Mouse (Mus musculus) myocyte (in vitro differentiated cells): ENCODE data around the gene Lrrc46. TPM values are rescaled to one million over a fixed set of nuclear protein-coding genes. Genes with fewer than 3 reads are reported as not detected.

ENCODE experiments used
- H3K27me3 ChIP-seq: one replicate; pipeline ENCODE4 v1.6.1; 2011; ENCODE audit not compliant: control insufficient read depth, insufficient read depth, insufficient read length
- H3K36me3 ChIP-seq: one replicate; pipeline ENCODE4 v1.6.1; 2011; ENCODE audit not compliant: control insufficient read depth, insufficient read depth
- H3K4me2 ChIP-seq: one replicate; pipeline ENCODE4 v1.6.1; 2011; ENCODE audit warnings: low read depth, control low read depth
- H3K4me3 ChIP-seq: one replicate; pipeline ENCODE4 v1.5.1; 2011; ENCODE audit warnings: mild to moderate bottlenecking, control low read depth, moderate library complexity
- H3K79me2 ChIP-seq: one replicate; pipeline ENCODE4 v1.6.1; 2011; ENCODE audit not compliant: control insufficient read depth, insufficient read depth
- H3ac ChIP-seq: one replicate; pipeline ENCODE4 v1.6.1; 2011; ENCODE audit not compliant: control insufficient read depth, insufficient read length
- CEBPB ChIP-seq: IDR thresholded peaks from 2 replicates; pipeline ENCODE4 v1.6.1; 2011; ENCODE audit warnings: mild to moderate bottlenecking, moderate library complexity; ENCODE audit not compliant: poor library complexity, insufficient read depth, severe bottlenecking
- E2F4 ChIP-seq: IDR thresholded peaks from one replicate; pipeline ENCODE4 v1.6.1; 2011; ENCODE audit warnings: mild to moderate bottlenecking, control low read depth, moderate library complexity; ENCODE audit not compliant: insufficient read depth
- MAX ChIP-seq: IDR thresholded peaks from one replicate; pipeline ENCODE4 v1.6.1; 2011; ENCODE audit warnings: low read depth, mild to moderate bottlenecking, control low read depth
- MYOD1 ChIP-seq, 3 experiments: IDR thresholded peaks; one replicate each; pipeline ENCODE4 v1.6.1; 2011; ENCODE audit warnings: control low read depth in 2 of 3, low read depth in 2 of 3, mild to moderate bottlenecking in 2 of 3, moderate library complexity in 1 of 3; ENCODE audit not compliant: insufficient read length in 2 of 3, control insufficient read depth in 1 of 3
- MYOG ChIP-seq, 3 experiments: IDR thresholded peaks; one replicate each; pipeline ENCODE4 v1.6.1; 2011; ENCODE audit warnings: control low read depth in 2 of 3, low read depth in 2 of 3, mild to moderate bottlenecking in 2 of 3; ENCODE audit not compliant: insufficient read length in 2 of 3, control insufficient read depth in 1 of 3, insufficient read depth in 1 of 3
- POLR2A ChIP-seq: IDR thresholded peaks from one replicate; pipeline ENCODE4 v1.6.1; 2011; ENCODE audit warnings: low read depth, mild to moderate bottlenecking, control low read depth, moderate library complexity; ENCODE audit not compliant: insufficient read length
- POLR2AphosphoS2 ChIP-seq: IDR thresholded peaks from one replicate; pipeline ENCODE4 v1.6.1; 2011; ENCODE audit warnings: low read depth, control low read depth; ENCODE audit not compliant: insufficient read length
- REST ChIP-seq: IDR thresholded peaks from one replicate; pipeline ENCODE4 v1.6.1; 2011; ENCODE audit warnings: mild to moderate bottlenecking, control low read depth, moderate library complexity; ENCODE audit not compliant: insufficient read depth, insufficient read length
- SRF ChIP-seq: IDR thresholded peaks from one replicate; pipeline ENCODE4 v1.6.1; 2011; ENCODE audit warnings: low read depth; ENCODE audit not compliant: control insufficient read depth, insufficient read length
- TCF12 ChIP-seq: IDR thresholded peaks from one replicate; pipeline ENCODE4 v1.6.1; 2011; ENCODE audit warnings: mild to moderate bottlenecking, control low read depth; ENCODE audit not compliant: poor library complexity, insufficient read depth, severe bottlenecking
- TCF3 ChIP-seq: IDR thresholded peaks from one replicate; pipeline ENCODE4 v1.6.1; 2011; ENCODE audit warnings: low read depth, control low read depth; ENCODE audit not compliant: insufficient read length
- USF1 ChIP-seq: IDR thresholded peaks from one replicate; pipeline ENCODE4 v1.6.1; 2011; ENCODE audit warnings: low read depth, mild to moderate bottlenecking, control low read depth, moderate library complexity
- polyA plus RNA-seq: library from polyadenylated mRNA; unstranded; fragments of >200 nt; fragmentation: generic; extraction: Trizol; gene quantifications from one replicate; pipeline ENCODE4 v1.2.1, GENCODE M21; 2012; ENCODE audit warnings: missing spikeins

Lrrc46 gene
- polyA plus RNA-seq, 1 experiment, result 1.4 TPM

- Histone ChIP-seq H3ac (no peak overlapping the region), H3K79me2 (no peaks in the 10 kb centered on the region), H3K36me3 (no peaks in the 10 kb centered on the region), H3K4me2 (no peak overlapping the region), H3K27me3 (no peaks in the 10 kb centered on the region), H3K4me3 (no peak overlapping the region)
- TF ChIP-seq POLR2A, result no peak
- 0 out of 2 replicates have a peak, but pooled peaks have one; percentile 14 for TF ChIP-seq CEBPB
These were observed 24.5 kb upstream of the Lrrc46 start for GRCm38 (mm10) chr11:97065538-97066295.

GRCm38 (mm10) chr11:97063921-97064295, 22.7 kb upstream of the Lrrc46 start:
- no peak overlapping the region for H3K4me2 ChIP-seq
- no peak for TF ChIP-seq TCF3
- TF ChIP-seq CEBPB, result no peak
- TF ChIP-seq MAX, result no peak
- H3K4me3 ChIP-seq, result no peak overlapping the region
- H3K79me2 ChIP-seq, result no peaks in the 10 kb centered on the region
- no peak overlapping the region for H3ac ChIP-seq
- no peaks in the 10 kb centered on the region for H3K27me3 ChIP-seq
- no peaks in the 10 kb centered on the region for H3K36me3 ChIP-seq

DNA sequence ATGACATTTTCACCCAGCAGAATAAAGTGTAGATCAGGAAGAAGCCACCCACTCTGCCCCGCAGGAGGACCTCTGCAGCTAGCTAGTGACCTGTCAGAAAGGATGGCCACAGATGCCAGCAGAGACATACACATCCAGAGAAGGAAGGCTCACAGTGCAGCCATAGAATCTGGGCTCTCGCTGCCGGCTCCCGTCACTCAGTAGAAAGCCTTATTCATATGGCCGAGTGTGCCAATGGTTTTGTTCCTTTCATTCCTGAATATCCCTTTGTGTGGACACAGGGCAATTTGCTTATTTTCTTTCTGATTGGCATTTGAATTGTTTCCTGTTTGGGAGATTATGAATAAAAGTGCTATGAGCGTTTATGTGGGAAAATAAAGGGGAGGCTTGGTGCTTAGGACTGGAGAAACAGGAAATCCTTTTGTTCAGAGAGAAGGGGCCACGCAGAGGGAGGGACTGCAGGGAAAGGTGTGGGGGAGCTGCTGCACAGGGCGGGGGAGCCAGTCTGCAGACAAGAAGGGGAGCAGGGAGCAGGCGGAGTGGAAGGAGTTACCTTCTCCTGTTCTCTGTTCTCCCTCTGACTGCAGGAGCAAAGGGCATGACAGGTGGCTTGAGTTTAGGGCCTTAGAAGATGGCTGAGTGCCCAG, 22.2 kb upstream of the Lrrc46 start:
- TF ChIP-seq TCF12 (no peak), MAX (no peak), MYOD1 (IDR thresholded peaks at IDR 0.05; ENCODE audit: control insufficient read depth in 1 of 3, insufficient read length in 2 of 3, low read depth in 2 of 3) (no peak), POLR2A (no peak), POLR2AphosphoS2 (no peak), CEBPB (no peak), USF1 (no peak), E2F4 (no peak), REST (no peak), MYOG (IDR thresholded peaks at IDR 0.05; ENCODE audit: control insufficient read depth in 1 of 3, insufficient read depth in 1 of 3, insufficient read length in 2 of 3, low read depth in 2 of 3) (no peak), SRF (no peak), TCF3 (no peak)
- Histone ChIP-seq H3K79me2 (no peaks in the 10 kb centered on the region), H3K27me3 (no peaks in the 10 kb centered on the region), H3K36me3 (no peaks in the 10 kb centered on the region), H3K4me2 (no peak overlapping the region), H3ac (no peak overlapping the region), H3K4me3 (no peak overlapping the region)

DNA sequence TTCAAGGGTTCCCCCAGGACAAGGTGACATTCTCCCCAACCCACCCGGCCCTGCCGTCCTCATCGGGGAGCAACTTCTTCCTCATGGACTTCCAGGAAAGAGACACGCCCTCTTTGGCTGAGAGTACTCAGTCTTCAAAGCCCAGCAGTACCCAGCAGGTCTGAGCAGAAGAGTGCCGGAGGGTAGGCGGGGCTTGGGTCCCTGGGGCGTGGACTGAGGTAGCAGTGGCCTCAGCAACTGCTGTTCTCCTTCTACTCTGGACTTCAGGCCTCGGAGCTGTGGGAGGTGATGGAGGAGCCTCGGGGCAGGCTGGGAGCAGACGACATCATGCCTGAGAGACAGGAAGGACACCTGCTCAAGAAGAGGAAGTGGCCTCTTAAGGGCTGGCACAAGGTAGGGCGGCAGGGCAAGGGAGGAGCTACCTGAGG, 11.0 kb upstream of the Lrrc46 start:
- TF ChIP-seq POLR2A, result no peak
- TF ChIP-seq TCF3, result no peak
- TF ChIP-seq POLR2AphosphoS2, result no peak
- no peak for TF ChIP-seq MYOD1 (IDR thresholded peaks at IDR 0.05; ENCODE audit: control insufficient read depth in 1 of 3, insufficient read length in 2 of 3, low read depth in 2 of 3)
- TF ChIP-seq USF1, result no peak
- TF ChIP-seq MAX, result no peak
- H3K36me3 ChIP-seq, result no peaks in the 10 kb centered on the region
- H3K4me2 ChIP-seq, result peak overlapping the region; percentile 56
- no peaks in the 10 kb centered on the region for H3K27me3 ChIP-seq
- no peak overlapping the region for H3ac ChIP-seq
- H3K4me3 ChIP-seq, result no peak overlapping the region
- H3K79me2 ChIP-seq, result no peaks in the 10 kb centered on the region

- Histone ChIP-seq H3K4me2 (peak overlapping the region; percentile 56), H3K27me3 (no peaks in the 10 kb centered on the region), H3ac (peak overlapping the region; percentile 19), H3K36me3 (no peaks in the 10 kb centered on the region), H3K4me3 (peak overlapping the region; percentile 37), H3K79me2 (no peaks in the 10 kb centered on the region)
- TF ChIP-seq E2F4 (no peak), MYOD1 (IDR thresholded peaks at IDR 0.05; ENCODE audit: control insufficient read depth in 1 of 3, insufficient read length in 2 of 3, low read depth in 2 of 3) (no peak), SRF (no peak), REST (no peak), POLR2A (no peak), MAX (no peak), MYOG (IDR thresholded peaks at IDR 0.05; ENCODE audit: control insufficient read depth in 1 of 3, insufficient read depth in 1 of 3, insufficient read length in 2 of 3, low read depth in 2 of 3) (no peak), USF1 (no peak), TCF12 (no peak), POLR2AphosphoS2 (no peak), CEBPB (no peak)
These were observed 9.9 kb upstream of the Lrrc46 start for GRCm38 (mm10) chr11:97050944-97051586.
